Mouse (Mus musculus) layer of hippocampus, postnatal 36 days (tissue): Measurements from ENCODE around the gene Emp1. TPM values are rescaled to one million over a fixed set of nuclear protein-coding genes. Genes with fewer than 3 reads are reported as not detected.
A peak's percentile ranks its signal among the peaks of the same experiment; 100 is the strongest.

Source experiments
- DNase-seq, 2 experiments: peaks; one replicate each; pipeline ENCODE4 v3.0.0; 2022
- total RNA-seq, 2 experiments: library from RNA; stranded (reverse); gene quantifications; 2 replicates each; pipeline ENCODE4 v1.2.3; 2021

Emp1 gene
- total RNA-seq, 2 experiments from 2014 or later: 2.1 to 2.5 TPM

DNA sequence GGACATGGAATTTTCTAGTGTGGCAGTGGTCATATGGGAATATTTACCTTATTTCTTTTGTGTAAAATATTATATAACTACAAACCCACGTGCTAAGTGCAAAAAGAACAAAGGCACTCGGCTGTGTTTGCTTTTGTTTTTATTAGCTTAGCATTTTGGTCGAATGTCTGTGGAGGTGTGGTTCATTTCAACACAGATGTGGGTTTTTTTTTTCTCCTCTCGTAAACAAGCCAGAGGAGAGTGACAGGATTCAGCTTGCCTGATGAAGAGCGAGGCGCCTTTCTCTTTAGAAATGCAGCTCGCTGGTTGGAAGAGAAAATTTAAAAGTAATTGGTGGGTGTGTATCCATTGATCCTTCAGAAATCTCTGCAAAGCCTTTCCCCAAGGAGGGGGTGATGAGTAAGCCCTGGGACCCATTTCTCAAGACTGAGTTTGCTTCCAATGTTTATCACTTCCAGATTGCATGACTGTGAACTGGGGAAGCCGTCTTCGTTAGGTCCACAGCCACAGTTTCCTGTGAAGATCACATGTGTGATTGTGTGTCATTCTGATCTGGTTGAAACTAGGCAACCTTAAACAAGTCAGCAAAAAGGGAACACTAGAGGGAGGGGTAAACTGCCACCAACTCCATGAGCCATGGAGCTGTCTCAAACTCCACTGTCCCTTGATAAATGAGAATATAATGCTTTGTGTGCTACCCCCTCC, 1.8 kb downstream of the Emp1 start:
- DNase-seq: no peak

DNA sequence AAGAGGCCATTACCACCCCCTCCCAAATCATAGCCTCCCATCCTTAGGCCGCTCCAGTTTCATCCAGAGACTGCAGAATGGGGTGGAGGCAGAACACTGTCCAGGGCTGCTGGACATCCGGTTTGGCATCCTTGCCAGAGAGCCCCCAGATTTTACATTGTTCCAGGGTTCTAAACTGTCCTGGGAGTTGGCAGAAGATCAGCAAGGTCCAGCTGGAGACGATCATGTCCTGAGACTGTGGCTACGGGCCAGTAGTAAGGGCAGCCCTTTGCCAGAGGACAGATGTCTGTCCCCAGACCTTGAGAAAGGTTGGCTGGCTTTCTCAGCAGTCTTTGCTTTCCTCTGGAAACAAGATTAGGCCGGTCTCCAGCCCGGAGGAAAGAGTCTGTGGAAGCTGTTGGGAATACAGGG, 2.6 kb downstream of the Emp1 start:
- no peak for DNase-seq

DNA sequence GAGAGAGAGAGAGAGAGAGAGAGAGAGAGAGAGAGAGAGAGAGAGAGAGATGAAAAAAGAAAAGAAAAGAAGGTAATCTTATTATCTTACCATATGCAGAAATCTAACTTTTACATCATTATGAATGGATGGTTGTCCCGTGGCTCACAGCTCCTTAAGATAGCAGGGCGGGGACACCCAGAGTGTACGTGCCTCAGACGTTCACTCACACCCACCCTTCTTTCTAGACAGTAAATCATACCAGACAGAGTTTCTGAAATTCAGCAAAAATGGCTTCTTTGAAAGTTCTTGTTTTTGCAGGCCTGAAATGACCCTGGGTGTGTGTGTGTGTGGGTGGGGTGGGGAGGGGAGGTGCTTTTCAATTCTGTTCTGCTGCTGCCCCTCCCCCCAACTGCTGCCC, 3.3 kb downstream of the Emp1 start:
- no peak for DNase-seq

DNA sequence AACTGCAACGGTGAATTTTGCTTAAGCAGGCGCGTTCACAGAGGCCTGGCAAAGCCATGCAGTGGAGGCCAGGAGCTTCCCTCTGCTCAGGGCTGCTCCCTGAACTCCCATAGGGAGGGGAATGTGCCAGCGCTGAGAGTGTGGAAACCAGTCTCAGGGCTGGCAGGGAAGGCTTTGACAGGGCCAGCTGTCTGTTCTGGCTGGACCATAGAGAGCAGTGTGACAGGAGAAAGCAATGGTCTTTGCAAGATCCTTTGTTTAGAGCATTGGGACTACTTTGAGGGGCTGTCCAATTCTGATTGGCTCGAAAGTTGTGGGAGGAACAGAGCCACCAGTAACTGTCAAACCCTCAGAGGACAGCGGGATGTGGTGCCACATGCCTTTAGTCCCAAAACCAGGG, 5.9 kb downstream of the Emp1 start:
- DNase-seq: no peak

DNA sequence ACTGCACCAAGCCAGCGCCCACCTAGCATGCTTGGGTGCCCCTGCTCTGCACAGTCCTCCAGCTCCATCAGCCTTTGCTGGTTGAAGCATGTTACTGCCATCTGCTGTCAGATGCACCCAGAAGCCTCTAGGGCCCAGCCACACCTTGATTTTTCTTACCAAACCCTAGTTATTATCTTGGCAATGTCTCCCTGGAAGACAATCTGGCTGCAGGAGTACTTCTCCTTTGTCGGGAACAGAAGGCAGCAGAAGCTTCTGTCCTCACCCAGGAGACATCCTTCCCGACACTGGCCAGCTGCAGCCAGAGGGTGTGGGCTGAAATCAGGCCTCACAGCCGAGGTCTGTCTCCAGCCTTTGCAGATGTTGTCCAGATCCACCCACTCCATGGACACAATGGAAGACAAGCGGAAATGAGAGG, 7.2 kb downstream of the Emp1 start:
- DNase-seq: peak in 1 of 2 experiments; percentile 27

DNA sequence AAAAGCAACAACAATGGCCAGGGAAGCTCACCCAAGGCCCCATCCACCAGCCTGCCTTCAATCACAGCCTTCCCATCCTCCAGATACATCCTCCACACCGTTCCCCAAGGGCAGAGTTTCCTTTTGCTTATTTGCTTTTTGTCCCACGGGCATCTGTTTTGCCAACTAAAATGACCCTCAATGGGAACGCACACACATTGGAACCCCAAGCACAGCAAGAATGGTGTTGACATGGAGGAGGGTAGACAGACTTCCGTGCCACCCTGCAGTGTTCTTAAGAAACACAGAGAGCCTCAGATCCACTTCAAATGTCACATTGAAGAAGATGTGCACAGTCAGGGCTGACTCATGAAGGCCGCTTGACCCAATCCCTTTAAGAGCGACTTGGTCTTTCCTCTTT, 8.6 kb downstream of the Emp1 start:
- no peak for DNase-seq

DNA sequence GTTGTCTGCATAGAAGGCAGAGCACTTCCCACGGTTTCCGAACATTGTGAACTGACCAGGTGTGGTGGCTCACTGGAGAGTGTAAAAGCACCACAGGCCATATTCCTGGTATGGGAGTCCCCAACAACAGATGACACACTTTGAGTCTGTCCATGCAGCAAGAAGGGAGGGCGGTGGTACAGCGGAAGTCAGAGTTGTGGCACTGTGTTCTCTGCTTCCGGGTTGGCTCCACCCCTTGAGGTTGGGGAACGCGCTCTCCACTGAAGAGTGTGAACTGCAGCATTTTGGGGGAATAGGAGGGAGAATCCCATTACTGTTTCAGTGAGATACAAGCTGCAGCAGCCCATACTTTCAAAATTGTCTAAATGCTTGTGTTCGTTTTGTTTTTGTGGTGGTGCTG, 11.0 kb downstream of the Emp1 start:
- DNase-seq: no peak

DNA sequence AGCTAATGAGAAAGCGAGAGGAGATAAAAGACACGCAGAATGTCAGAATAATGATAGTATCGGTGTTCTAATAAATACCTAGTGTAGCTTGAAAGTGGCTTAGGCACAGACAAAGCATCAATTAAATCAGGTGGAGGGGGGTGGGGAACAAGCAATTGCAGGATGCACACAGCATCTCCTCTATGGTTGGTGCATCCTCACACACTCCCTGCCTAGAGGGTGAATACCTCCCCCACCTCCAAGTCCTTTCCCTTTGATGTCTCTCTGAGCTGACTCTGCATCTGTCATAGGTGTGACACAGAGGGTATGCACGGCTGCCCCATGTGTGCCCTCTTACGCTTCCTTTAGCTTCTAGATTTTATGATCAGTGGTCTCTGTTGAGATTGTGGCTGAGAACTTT, 13.5 kb downstream of the Emp1 start:
- no peak for DNase-seq

DNA sequence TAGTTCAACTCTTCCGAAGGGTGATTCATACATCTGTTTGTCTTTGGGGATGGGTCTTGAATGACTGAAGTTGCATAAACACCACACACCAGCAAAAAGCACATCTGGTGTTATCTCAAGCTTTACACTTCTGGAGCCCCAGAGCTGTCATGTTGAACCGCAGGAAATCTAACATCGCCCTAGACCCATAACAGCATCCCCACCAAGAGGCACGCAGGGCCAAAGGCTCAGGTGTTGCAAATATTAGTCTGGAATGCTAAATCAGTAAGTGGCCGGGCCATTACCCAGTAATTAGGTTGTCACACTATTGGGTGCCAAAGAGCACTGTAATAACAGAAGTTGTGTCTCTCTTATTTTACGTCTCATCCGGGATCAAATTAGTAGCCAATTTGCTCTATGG, 13.9 kb downstream of the Emp1 start:
- DNase-seq: no peak

DNA sequence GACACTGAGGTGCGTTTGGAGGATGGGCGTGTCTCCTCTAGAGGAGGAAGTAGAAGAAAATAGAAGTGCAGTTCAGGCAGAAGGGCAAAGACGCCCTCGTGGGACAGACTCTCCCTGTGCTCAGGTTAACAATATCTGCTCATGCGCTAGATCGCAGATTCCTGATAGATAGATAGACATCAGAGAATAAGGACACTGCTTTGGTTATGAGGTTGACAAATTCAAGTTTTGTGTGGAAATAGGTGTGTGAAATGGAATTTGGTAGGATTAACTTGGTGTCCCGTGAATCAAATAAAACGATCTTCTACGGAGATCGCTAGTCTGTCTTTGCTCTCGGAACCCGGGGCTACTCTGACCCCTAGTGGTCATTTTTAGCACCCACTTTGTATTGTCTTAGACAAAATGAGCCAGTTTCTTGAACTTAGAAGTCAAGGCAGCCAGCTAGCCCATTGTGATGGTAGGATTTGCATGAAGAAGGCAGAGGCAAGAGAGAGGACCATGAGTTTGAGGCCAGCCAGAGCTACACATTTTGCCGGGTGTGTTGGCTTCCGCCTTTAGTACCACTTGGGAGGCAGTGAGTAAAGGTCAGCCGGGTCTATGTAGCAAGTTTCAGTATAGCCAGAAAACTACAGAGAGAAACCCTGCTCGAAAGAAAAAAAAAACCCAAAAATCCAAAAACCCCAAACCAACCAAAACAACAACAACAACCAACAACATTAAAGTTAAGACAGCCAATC, 15.4 kb downstream of the Emp1 start:
- DNase-seq: peak in 1 of 2 experiments; percentile 52

DNA sequence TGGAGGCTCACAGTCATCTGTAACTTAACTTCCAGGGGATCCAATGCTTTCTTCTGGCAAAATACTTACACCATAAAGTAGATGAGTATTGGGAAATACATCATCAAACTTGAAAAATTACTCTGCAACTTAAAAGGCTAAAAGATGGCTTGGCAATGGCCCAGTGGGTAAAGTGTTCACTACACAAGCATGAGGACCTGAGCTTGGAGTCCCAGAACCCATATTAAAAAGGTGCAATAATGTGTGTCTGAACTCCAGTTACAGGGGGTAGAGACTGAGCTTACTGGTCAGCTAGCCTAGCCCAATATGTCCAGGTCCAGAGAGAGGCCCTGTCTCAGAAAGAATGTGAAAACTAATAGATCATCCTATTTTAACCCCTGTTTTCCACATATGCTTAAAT, 21.6 kb downstream of the Emp1 start:
- no peak for DNase-seq

DNA sequence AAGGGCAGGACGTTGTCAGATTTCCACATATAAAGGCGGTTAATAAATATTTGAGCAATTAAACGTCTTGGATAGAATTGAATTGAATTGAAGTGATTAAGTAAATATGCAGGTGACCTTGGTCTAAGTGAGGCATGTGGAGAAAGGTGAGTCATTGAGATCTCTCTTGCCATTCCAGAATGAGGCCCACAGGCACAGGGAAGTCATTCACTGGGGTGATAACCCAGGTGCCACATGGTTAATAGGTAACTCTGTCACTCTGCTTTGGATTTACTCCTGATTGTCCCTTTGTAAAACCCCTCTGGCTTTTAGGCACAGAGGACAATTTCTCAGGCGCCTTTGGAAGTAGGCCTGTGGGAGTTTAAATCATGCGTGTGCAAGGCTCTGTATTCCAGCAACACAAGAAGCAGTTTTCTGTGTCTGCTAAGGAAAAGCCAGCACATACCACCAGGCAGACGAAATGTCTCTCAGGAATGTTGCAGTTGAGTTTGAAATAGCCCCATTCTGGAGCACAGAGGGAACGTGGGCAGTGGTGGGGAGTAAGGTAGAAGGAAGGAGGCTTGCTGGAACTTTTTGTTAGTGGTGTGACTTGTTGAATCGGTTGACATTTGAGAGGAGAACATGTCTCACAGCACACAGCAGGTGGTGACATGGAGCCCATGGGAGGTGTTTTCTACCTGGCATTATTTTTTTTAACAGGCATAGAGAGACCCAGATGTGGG, 23.6 kb downstream of the Emp1 start:
- no peak for DNase-seq

DNA sequence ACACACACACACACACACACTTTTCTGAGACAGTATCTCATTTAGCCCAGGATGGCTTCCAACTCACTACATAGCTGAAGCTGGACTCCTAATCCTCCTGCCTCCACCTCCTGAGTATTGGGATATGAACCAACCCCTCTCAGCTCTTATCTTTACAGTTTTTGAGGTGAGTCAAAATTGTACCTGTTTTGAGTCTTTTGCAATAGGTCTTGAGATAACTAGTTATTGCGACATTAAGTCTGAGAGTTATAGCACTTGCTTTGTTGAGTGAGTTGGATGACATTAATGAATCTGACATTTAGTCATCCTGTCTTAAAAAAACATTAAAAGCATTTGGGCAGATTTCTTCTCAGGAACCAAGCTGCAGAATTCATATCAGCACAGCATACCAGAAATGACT, 25.3 kb downstream of the Emp1 start:
- DNase-seq: no peak

DNA sequence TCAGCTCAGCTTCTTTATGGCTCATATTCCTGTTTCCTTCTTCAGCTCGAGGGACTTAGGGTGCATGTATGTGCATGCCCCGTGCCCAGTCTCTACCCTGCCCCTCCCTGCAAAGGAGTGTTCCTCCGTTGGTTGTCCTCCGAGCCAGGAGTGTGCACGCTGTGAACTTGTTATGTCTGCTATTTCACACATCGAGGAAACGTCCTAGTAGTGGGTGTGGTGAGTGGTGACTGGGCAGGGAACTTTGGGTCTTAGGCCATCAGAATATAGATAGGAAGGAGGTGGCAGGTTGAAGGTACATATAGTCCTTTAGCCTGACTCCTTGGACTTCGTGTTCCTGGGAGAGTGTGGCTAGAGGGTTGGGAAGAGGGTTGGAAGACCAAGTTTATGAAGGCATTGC, 26.4 kb downstream of the Emp1 start:
- no peak for DNase-seq

DNA sequence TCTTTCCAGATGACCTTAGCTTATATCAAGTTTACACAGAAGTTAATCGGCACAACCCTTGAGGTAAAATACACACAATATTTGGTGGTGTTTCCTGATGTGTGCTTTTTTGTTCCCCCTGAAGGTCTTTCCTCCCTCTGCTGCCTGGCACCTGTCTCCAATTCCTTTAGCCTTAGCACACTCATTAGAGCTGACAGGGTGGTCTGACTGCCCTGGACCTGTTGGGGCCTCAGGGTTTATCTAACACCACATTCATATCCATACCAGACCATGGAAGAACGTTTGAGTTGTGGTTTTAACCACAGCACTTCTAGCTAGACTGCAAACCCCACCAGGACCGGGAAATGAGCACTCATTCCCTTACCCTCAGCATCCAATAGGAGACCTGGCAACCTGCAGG, 28.1 kb downstream of the Emp1 start:
- no peak for DNase-seq

DNA sequence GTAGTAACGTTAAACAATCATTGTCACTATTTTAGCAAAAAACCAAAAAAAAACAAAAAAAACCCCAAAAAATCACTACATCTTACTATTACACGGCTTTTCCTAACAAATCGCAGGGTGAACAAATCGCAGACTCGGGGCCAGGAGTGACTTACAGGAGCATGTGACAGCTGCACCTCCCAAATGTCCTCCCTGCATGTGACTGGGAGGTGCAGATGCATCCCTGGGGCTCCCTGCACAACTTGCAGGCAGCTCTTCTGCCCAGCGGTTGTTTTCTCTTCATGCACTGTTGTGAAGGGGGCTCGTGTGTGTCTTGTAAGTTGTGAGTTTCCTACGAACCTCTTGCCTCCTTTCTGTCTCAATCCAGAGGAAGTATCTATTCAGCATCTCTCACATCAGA, 33.0 kb downstream of the Emp1 start:
- DNase-seq: no peak

DNA sequence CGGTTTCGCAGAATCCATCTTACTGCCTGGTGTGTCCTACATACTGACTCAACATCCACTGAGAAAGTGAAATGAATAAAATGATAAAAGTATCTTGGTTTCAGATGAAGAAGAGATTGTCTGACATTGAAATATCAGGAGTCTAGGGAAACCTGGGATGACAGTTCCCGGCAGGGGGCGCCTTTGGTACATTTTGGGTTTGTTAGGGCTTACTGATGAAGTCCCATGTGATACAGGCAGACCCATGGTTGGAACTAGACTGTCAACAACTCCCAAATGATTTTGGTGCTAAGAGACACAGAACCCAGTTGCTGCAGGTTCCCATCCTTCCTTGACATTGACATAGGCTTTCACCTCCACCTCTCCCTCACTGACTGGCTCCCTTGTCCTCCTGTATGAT, 34.7 kb downstream of the Emp1 start:
- DNase-seq: no peak

DNA sequence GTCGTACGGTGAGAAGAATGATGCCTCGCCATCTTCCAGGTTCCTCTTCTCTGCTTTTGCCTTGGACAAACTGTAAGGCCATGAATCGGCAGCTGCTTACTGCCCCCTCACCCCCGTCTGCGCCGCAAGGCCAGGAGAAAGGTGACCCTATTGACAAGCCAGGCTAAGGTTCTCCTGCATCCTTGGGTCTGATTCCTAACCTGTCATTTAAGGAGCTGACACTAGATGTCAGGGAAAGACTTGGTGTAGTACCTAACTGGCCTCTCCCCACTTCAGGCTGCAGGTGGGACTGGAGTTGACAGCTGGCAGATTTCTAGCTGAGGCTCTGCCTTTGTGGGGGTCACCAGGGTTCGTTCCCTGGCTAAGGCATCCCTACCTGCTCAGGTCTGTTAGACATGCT, 35.4 kb downstream of the Emp1 start:
- DNase-seq: no peak

DNA sequence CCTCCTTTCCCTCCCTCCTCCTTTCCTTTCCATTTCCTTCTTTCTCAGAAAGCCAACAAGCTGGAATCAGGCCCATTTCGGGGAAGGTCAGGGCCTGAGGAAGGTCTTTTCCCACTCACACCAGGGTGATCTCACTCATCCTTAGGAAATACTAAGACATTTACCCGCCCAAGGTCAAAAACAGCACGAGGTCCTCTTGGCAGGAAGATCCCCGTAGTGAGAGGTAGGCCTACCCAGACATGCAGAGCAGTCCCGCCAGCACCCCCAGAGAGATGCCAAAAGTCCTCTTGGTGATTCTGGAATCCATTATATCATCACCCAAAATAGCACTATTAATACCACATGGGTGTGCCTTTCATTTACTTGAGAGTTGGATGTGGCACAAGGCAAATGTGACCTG, 36.5 kb downstream of the Emp1 start:
- DNase-seq: no peak

DNA sequence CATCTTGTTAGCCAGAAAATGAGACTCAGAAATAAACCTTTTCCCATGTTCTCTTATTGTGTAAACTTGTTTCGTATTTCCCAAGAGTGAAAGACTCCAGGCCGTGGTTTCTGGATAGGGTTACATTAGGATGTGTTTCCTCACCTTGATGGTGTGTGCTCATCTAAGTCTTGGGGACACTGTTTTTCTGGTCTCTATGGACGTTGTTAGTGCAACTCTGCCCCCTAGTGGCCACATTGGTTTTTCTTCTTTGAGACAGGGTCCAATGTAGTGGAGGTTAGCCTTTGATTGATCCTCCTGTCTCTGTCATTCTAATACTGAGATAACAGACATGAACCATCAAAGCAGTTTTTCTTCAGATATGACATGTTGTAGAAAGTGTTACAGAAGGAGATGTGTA, 38.0 kb downstream of the Emp1 start:
- DNase-seq: peak; percentile 33 to 61

DNA sequence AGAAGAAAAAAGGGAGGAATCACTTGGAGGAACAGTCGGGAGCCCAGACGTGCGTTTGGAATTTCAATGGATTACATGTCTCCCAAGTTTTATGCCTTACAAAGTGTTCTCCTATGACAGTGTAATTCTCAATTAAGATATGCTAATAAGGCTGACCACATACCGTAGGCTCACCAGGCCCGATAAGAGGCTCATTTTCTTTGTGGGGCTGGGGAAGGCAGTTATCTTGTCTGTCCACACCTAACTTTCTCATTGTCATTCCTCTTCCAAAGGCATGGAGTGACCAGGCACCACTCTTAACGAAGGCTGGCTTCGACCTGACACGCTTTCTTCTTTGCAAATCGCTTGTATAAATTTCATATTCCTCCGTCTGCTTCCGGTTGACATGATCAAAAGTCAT, 42.7 kb downstream of the Emp1 start:
- no peak for DNase-seq

DNA sequence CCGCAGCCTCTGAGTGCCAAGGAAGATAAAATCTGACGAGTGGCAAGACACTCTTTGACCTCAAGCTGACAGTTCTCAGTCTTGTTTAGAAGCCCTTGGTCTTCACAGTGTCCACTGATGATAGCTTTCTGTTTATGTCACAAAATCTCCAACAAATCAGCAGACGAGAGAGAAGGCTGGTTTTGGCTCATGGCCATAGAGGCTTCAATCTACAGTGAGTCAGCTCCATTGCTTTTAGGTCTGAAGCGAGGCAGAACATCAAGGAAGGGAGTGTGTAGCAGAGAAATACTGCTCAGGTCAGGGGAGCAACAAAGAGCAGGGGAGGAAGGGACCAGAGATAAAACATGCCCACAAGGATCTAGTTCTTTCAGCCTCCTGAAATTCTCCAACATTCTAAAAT, 45.0 kb downstream of the Emp1 start:
- no peak for DNase-seq

DNA sequence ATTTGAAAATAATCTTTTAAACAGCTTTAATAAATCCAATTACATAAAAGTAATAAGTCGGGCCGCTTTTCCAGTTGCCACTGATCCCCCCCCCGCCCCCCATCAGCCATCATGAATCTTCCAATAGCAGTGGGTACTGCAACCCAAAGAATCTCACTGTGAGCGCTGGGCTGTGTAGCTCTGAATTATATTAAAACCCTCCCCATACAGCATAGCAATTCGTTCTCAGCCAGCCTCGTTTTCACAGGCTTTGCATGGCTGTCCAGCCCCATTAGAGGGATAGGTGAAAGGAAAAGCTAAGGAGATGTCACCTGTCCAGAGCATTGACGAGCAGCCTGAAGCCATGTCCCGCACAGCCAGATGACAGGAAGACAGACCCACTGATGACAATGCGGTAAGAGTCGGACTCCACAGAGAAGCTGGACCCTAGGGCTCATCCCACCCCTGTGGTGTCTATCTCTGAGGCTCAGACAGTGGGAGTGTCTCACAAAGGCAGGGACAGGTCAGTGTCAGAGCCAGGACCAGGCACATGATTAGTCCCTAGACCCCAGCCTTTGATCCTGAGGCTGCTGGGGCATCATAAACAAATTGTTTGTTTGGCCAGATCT, 49.5 kb downstream of the Emp1 start:
- no peak for DNase-seq
